Mouse (Mus musculus): ENCODE measurements around the gene Wasf2. TPM values are rescaled to one million over a fixed set of nuclear protein-coding genes. Genes with fewer than 3 reads are reported as not detected.

Wasf2 gene
- total RNA-seq, 2 experiments from 2014 or later, result 32.0 to 33.1 TPM

DNA sequence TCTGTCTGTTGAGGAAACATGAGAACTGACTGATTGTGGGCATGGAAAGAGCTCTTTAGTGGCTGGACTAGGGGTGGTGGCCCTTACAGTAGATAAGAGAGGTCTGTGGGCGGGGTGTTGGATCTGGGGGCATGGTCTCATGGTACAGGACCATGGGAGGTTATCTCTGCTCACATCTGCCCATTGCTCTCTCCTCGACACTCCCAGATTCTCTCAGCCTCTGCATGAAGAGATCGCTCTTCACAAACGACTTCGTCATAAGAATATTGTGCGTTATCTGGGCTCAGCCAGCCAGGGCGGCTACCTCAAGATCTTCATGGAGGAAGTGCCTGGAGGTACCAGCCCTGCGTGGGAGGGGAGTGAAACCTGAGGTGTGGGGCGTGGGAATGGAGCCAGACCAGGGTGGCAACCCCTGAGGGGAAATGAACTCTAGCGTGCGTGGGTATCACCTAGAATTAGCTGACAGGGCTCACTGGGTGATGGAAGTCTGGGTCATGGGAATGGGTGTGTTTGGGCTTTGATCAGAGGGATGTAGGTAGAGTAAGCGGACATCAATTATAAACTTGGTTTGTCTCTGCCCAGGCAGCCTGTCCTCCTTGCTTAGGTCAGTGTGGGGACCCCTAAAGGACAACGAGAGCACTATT lies 117.6 kb downstream of the Wasf2 start:
- Histone ChIP-seq H3K4me3 (no peak overlapping the region), H3K27ac (no peak overlapping the region)
- TF ChIP-seq CTCF (conservative IDR thresholded peaks at IDR 0.05), result no peak
- DNase-seq (ENCODE audit: low spot score in 2 of 2), result no peak

Small RNAs within 50 kb of the gene (microRNA-seq; reads per million reads assigned to microRNA genes)
- 2.0 to 2.9 reads per million in 2 experiments for gene Mir7017

Other genes starting within 250 kb of the Wasf2 start
- 100 to 1,000 TPM; 105 to 108 TPM for gene Stx12, start 246.0 kb upstream of the Wasf2 start, total RNA-seq (2021)
- gene Fam76a, start 207.9 kb upstream of the Wasf2 start, total RNA-seq (2021), result 10 to 100 TPM; 51.2 to 54.5 TPM
- gene Fgr, start 156.4 kb upstream of the Wasf2 start, total RNA-seq (2021), result under 1 TPM in 1 of 2 experiments, not detected in 1; 0.12 TPM
- 100 to 1,000 TPM; 108 to 113 TPM for gene Ahdc1, start 119.2 kb upstream of the Wasf2 start, total RNA-seq (2021)
- 1 to 10 TPM; 2.3 to 4.2 TPM for gene Cd164l2, start 81.6 kb downstream of the Wasf2 start, total RNA-seq (2021)
- gene Gpr3, start 82.0 kb downstream of the Wasf2 start, total RNA-seq (2021), result 1 to 10 TPM; 5.0 to 5.3 TPM
- gene Map3k6, start 110.3 kb downstream of the Wasf2 start, total RNA-seq (2021), result 10 to 100 TPM in 1 of 2 experiments, 1 to 10 TPM in 1; 5.8 to 10.5 TPM
- under 1 TPM; 0.20 to 0.34 TPM for gene Sytl1, start 132.6 kb downstream of the Wasf2 start, total RNA-seq (2021)
- gene Tmem222, start 147.3 kb downstream of the Wasf2 start, total RNA-seq (2021), result 10 to 100 TPM; 89.1 to 94.4 TPM
- 10 to 100 TPM; 78.8 to 82.5 TPM for gene Wdtc1, start 223.0 kb downstream of the Wasf2 start, total RNA-seq (2021)
- 10 to 100 TPM; 59.1 to 63.4 TPM for gene Slc9a1, start 239.2 kb downstream of the Wasf2 start, total RNA-seq (2021)